12 mouse cellular contexts compared by ENCODE assay signal in the genomic region with DNA sequence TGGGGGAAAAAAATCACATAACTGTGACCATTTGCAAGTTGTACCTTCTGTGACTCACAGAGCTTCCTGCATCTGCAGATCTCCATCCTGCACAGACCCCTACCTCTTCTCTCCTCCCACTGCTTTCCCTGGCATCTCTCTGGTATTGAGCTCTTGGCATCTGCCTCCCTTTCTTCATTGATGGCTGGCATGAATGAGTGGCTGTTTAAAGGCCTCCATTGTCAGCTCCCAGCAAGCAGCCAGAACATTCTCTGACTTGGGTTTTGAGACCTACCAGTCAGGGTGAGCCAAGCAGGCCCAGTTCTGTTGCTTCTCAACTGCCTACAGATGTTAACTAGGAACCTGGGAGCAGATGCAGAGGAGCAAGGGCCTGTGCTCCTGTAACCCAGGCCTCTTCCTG.
DNase-seq lines count a peak whose midpoint lies in the region; ATAC-seq and TF ChIP-seq lines count a peak whose summit lies in the region.
"Had no signal": no experiment of that assay in that cellular context is flagged by ENCODE, and none has a peak within 500 bp of the region (broad histone marks: within the 10 kb centered on the region; RNA-seq: fewer than 3 reads in every experiment).

No protein-coding gene starts in this region.

- H3K27ac ChIP-seq in hindbrain, embryonic 10.5 days = peak overlapping the region; percentile 66
- no peak overlapping the region for H3K27ac ChIP-seq in hindbrain, embryonic 12.5 days
- peak overlapping the region; percentile 74 for H3K27ac ChIP-seq in left cerebral cortex, adult 2 months
- 0 out of 2 replicates have a peak overlapping the region, but pooled peaks have one; percentile 89 for H3K27ac ChIP-seq in embryonic facial prominence, embryonic 15.5 days (replicated peaks)
- H3K27ac ChIP-seq in liver, embryonic 11.5 days (ENCODE audit: low read depth, low read length) = no peak overlapping the region

- no peaks in the 10 kb centered on the region for H3K9me3 ChIP-seq in hindbrain, embryonic 10.5 days
- no peaks in the 10 kb centered on the region for H3K9me3 ChIP-seq in hindbrain, embryonic 12.5 days (replicated peaks)
- H3K9me3 ChIP-seq in embryonic facial prominence, embryonic 15.5 days (replicated peaks) = no peaks in the 10 kb centered on the region
- H3K9me3 ChIP-seq in liver, embryonic 11.5 days (ENCODE audit: control insufficient read depth, low read length) = no peaks in the 10 kb centered on the region

- peaks cover 35% of the 10 kb centered on the region for H3K36me3 ChIP-seq in hindbrain, embryonic 10.5 days
- H3K36me3 ChIP-seq in hindbrain, embryonic 12.5 days = peaks cover 23% of the 10 kb centered on the region
- peaks cover 7% of the 10 kb centered on the region; the same call in 1 of the 2 replicates for H3K36me3 ChIP-seq in embryonic facial prominence, embryonic 15.5 days
- no peaks in the 10 kb centered on the region for H3K36me3 ChIP-seq in liver, embryonic 11.5 days (ENCODE audit: control insufficient read depth, insufficient read depth, low read length)

- peaks cover 7% of the 10 kb centered on the region; the same call in 1 of the 2 replicates for H3K27me3 ChIP-seq in hindbrain, embryonic 10.5 days (ENCODE audit: insufficient read depth, poor library complexity, severe bottlenecking)
- no peaks in the 10 kb centered on the region for H3K27me3 ChIP-seq in hindbrain, embryonic 12.5 days
- no peaks in the 10 kb centered on the region for H3K27me3 ChIP-seq in embryonic facial prominence, embryonic 15.5 days
- H3K27me3 ChIP-seq in liver, embryonic 11.5 days (replicated peaks; ENCODE audit: control insufficient read depth, insufficient read depth, low read length) = no peaks in the 10 kb centered on the region

- intact Hi-C loops in left cerebral cortex, adult 2 months (cut with DNase I) = loop anchor here (5.0 kb wide), 1 partner anchor 37 kb away; no protein-coding TSS in a partner anchor

- H3K4me2 ChIP-seq in hindbrain, embryonic 12.5 days (replicated peaks) = no peak overlapping the region
- H3K4me2 ChIP-seq in embryonic facial prominence, embryonic 15.5 days (replicated peaks) = no peak overlapping the region
- no peak overlapping the region for H3K4me2 ChIP-seq in liver, embryonic 11.5 days

- no peak for TF ChIP-seq CTCF in left cerebral cortex, adult 2 months (IDR thresholded peaks at IDR 0.05)

- H3K4me3 ChIP-seq in hindbrain, embryonic 10.5 days = no peak overlapping the region
- H3K4me3 ChIP-seq in hindbrain, embryonic 12.5 days = no peak overlapping the region
- H3K4me3 ChIP-seq in left cerebral cortex, adult 2 months = no peak overlapping the region
- no peak overlapping the region for H3K4me3 ChIP-seq in embryonic facial prominence, embryonic 15.5 days (replicated peaks)
- no peak overlapping the region for H3K4me3 ChIP-seq in liver, embryonic 11.5 days (ENCODE audit: low read depth, low read length)

- ATAC-seq in hindbrain, embryonic 12.5 days (ENCODE audit: low FRiP score) = no peak
- no peak for ATAC-seq in embryonic facial prominence, embryonic 15.5 days (ENCODE audit: insufficient number of reproducible peaks, low FRiP score, low TSS enrichment, low read depth)
- ATAC-seq in liver, embryonic 11.5 days (replicated peaks; ENCODE audit: low FRiP score) = no peak
- ATAC-seq: CD4-positive, CD25-positive, alpha-beta regulatory T cell, adult 4 months had no signal

- no peak overlapping the region for H3K9ac ChIP-seq in hindbrain, embryonic 12.5 days
- no peak overlapping the region for H3K9ac ChIP-seq in embryonic facial prominence, embryonic 15.5 days
- H3K9ac ChIP-seq in liver, embryonic 11.5 days (ENCODE audit: low read depth, low read length) = no peak overlapping the region

- H3K4me1 ChIP-seq in hindbrain, embryonic 10.5 days (replicated peaks) = peaks cover 76% of the 10 kb centered on the region
- H3K4me1 ChIP-seq in hindbrain, embryonic 12.5 days = peaks cover 68% of the 10 kb centered on the region
- H3K4me1 ChIP-seq in embryonic facial prominence, embryonic 15.5 days = peaks cover 64% of the 10 kb centered on the region
- peaks cover 39% of the 10 kb centered on the region for H3K4me1 ChIP-seq in liver, embryonic 11.5 days (replicated peaks; ENCODE audit: control insufficient read depth, insufficient read depth, low read length)

- DNase-seq in hindbrain, embryonic 10.5 days (ENCODE audit: low spot score) = no peak
- DNase-seq in left cerebral cortex, adult 2 months (ENCODE audit: extremely low spot score in 1 of 2, low spot score in 2 of 2) = no peak
- DNase-seq in left cerebral cortex, adult 18-20 months (ENCODE audit: low spot score in 2 of 2) = no peak
- DNase-seq in brain, adult 2 months (ENCODE audit: low read depth, low spot score) = peak; percentile 81
- no peak for DNase-seq in adrenal gland, postnatal 10 days
- DNase-seq in liver, embryonic 11.5 days (ENCODE audit: low spot score) = no peak
- DNase-seq: kidney, postnatal 25 days; left cerebral cortex, postnatal 4 days; lung, adult 18-20 months had no signal

Comparison
In these comparisons a context has a peak if more than half of its experiments do, and no peak if none do; other contexts are left out.
1. H3K27ac ChIP-seq: peak in hindbrain, embryonic 10.5 days (single experiment), left cerebral cortex, adult 2 months (single experiment) and embryonic facial prominence, embryonic 15.5 days (single experiment); none in hindbrain, embryonic 12.5 days (single experiment) and liver, embryonic 11.5 days (single experiment).